Comparison of ENCODE assay signal across 30 mouse cellular contexts in the genomic region with DNA sequence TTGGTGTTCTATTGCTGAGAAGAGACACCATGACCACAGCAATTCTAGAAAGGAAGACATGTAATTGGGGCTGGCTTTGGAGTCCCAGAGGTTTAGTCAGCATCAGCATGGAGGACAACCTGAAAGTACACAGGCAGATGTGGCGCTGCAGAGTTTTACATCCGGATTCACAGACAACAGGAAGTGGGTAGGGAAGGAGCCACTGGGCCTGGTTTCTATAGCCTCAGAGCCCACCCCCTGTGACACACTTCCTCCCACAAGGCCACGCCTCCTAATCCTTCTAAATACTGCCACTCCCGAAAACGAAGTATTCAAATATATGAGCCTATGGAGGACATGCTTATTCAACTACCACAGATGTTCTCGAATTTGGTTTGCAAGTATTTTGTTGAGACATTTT. TPM values are rescaled to one million over a fixed set of nuclear protein-coding genes. Genes with fewer than 3 reads are reported as not detected.
A peak's percentile ranks its signal among the peaks of the same experiment; 100 is the strongest.
DNase-seq lines count a peak whose midpoint lies in the region; ATAC-seq lines count a peak whose summit lies in the region.
"Had no signal": no experiment of that assay in that cellular context is flagged by ENCODE, and none has a peak within 500 bp of the region (broad histone marks: within the 10 kb centered on the region; RNA-seq: fewer than 3 reads in every experiment).

No protein-coding gene starts in this region.

- peak; percentile 32 for DNase-seq in thymus, postnatal 0 days (ENCODE audit: low spot score)
- DNase-seq in thymus, postnatal 14 days = no peak
- no peak for DNase-seq in embryo, embryonic 10.5 days (ENCODE audit: low spot score)
- DNase-seq in hindbrain, embryonic 10.5 days (ENCODE audit: low spot score) = no peak
- DNase-seq: adrenal gland, adult 2 months; adrenal gland, postnatal 14 days; B cell, adult 2 months; cerebellum, adult 11 months; cerebellum, adult 2 months; cerebellum, adult 9-11 months; cerebellum, postnatal 25 days; embryo, embryonic 11 days; gastrocnemius, postnatal 25 days; heart, adult 2 months; heart, postnatal 14 days; heart, postnatal 4 days had no signal

- H3K4me3 ChIP-seq in hindbrain, embryonic 10.5 days = no peak overlapping the region
- no peak overlapping the region for H3K4me3 ChIP-seq in kidney, embryonic 16.5 days (ENCODE audit: low read length)
- H3K4me3 ChIP-seq in kidney, embryonic 15.5 days (replicated peaks) = no peak overlapping the region
- H3K4me3 ChIP-seq: embryonic facial prominence, embryonic 10.5 days; embryonic facial prominence, embryonic 13.5 days; erythroblast, embryonic 14.5 days; forebrain, embryonic 12.5 days; forebrain, embryonic 15.5 days; heart, adult 2 months; heart, embryonic 10.5 days; heart, embryonic 13.5 days; hindbrain, embryonic 12.5 days; hindbrain, embryonic 15.5 days had no signal

- no peaks in the 10 kb centered on the region for H3K27me3 ChIP-seq in hindbrain, embryonic 10.5 days (ENCODE audit: insufficient read depth, poor library complexity, severe bottlenecking)
- no peaks in the 10 kb centered on the region for H3K27me3 ChIP-seq in kidney, embryonic 16.5 days (ENCODE audit: insufficient read depth, low read length)
- no peaks in the 10 kb centered on the region for H3K27me3 ChIP-seq in kidney, embryonic 15.5 days
- H3K27me3 ChIP-seq: embryonic facial prominence, embryonic 13.5 days; forebrain, embryonic 12.5 days; forebrain, embryonic 15.5 days; heart, embryonic 13.5 days; hindbrain, embryonic 12.5 days; hindbrain, embryonic 15.5 days had no signal

- no peak overlapping the region for H3K4me2 ChIP-seq in kidney, embryonic 16.5 days (replicated peaks; ENCODE audit: low read depth, low read length)
- no peak overlapping the region for H3K4me2 ChIP-seq in kidney, embryonic 15.5 days
- H3K4me2 ChIP-seq: embryonic facial prominence, embryonic 13.5 days; forebrain, embryonic 12.5 days; forebrain, embryonic 15.5 days; heart, embryonic 13.5 days; hindbrain, embryonic 12.5 days; hindbrain, embryonic 15.5 days had no signal

- peak; percentile 33 for ATAC-seq in activated CD4-positive, CD25-positive, alpha-beta regulatory T cell, adult 4 months
- peak; percentile 51 for ATAC-seq in megakaryocyte, adult 5-6 weeks (ENCODE audit: poor library complexity, severe bottlenecking)
- ATAC-seq in kidney, embryonic 16.5 days (ENCODE audit: low FRiP score, low TSS enrichment) = no peak
- ATAC-seq in kidney, embryonic 15.5 days (replicated peaks; ENCODE audit: low FRiP score) = no peak
- ATAC-seq: forebrain, embryonic 15.5 days; inflammation-experienced regulatory T-cells, adult 6 months had no signal

- no peaks in the 10 kb centered on the region for H3K4me1 ChIP-seq in hindbrain, embryonic 10.5 days (replicated peaks)
- 0 out of 2 replicates have a peak, but pooled peaks cover 2% of the 10 kb centered on the region for H3K4me1 ChIP-seq in kidney, embryonic 16.5 days (ENCODE audit: insufficient read depth, low read length)
- H3K4me1 ChIP-seq in kidney, embryonic 15.5 days = no peaks in the 10 kb centered on the region
- H3K4me1 ChIP-seq: forebrain, embryonic 12.5 days; heart, embryonic 10.5 days; heart, embryonic 13.5 days; hindbrain, embryonic 12.5 days; hindbrain, embryonic 15.5 days had no signal

- no peaks in the 10 kb centered on the region for H3K9me3 ChIP-seq in hindbrain, embryonic 10.5 days
- H3K9me3 ChIP-seq in kidney, embryonic 16.5 days (ENCODE audit: low read length) = 0 out of 2 replicates have a peak, but pooled peaks cover 4% of the 10 kb centered on the region
- no peaks in the 10 kb centered on the region for H3K9me3 ChIP-seq in kidney, embryonic 15.5 days (replicated peaks)
- H3K9me3 ChIP-seq: embryonic facial prominence, embryonic 10.5 days; embryonic facial prominence, embryonic 13.5 days; forebrain, embryonic 12.5 days; forebrain, embryonic 15.5 days; heart, embryonic 10.5 days; heart, embryonic 13.5 days; hindbrain, embryonic 12.5 days; hindbrain, embryonic 15.5 days had no signal

- H3K9ac ChIP-seq in kidney, embryonic 16.5 days (replicated peaks; ENCODE audit: low read length) = no peak overlapping the region
- no peak overlapping the region for H3K9ac ChIP-seq in kidney, embryonic 15.5 days
- H3K9ac ChIP-seq: embryonic facial prominence, embryonic 13.5 days; forebrain, embryonic 12.5 days; forebrain, embryonic 15.5 days; heart, embryonic 13.5 days; hindbrain, embryonic 12.5 days; hindbrain, embryonic 15.5 days had no signal

- 92% methylated on average over 6 of the region's 6 CpGs for WGBS in hindbrain, embryonic 10.5 days
- 93% methylated on average over 6 of the region's 6 CpGs for WGBS in kidney, embryonic 16.5 days
- whole genome bisulfite sequencing in kidney, embryonic 15.5 days = 93% methylated on average over 6 of the region's 6 CpGs

- H3K27ac ChIP-seq in hindbrain, embryonic 10.5 days = no peak overlapping the region
- H3K27ac ChIP-seq in kidney, embryonic 16.5 days (ENCODE audit: low read length) = no peak overlapping the region
- H3K27ac ChIP-seq in kidney, embryonic 15.5 days = no peak overlapping the region
- H3K27ac ChIP-seq: embryonic facial prominence, embryonic 10.5 days; embryonic facial prominence, embryonic 13.5 days; forebrain, embryonic 12.5 days; forebrain, embryonic 15.5 days; heart, adult 2 months; heart, embryonic 10.5 days; heart, embryonic 13.5 days; hindbrain, embryonic 12.5 days; hindbrain, embryonic 15.5 days had no signal

- H3K36me3 ChIP-seq in hindbrain, embryonic 10.5 days = no peaks in the 10 kb centered on the region
- no peaks in the 10 kb centered on the region for H3K36me3 ChIP-seq in kidney, embryonic 16.5 days (ENCODE audit: insufficient read depth, low read length)
- no peaks in the 10 kb centered on the region for H3K36me3 ChIP-seq in kidney, embryonic 15.5 days
- H3K36me3 ChIP-seq: embryonic facial prominence, embryonic 10.5 days; embryonic facial prominence, embryonic 13.5 days; forebrain, embryonic 12.5 days; forebrain, embryonic 15.5 days; heart, embryonic 10.5 days; heart, embryonic 13.5 days; hindbrain, embryonic 12.5 days; hindbrain, embryonic 15.5 days had no signal

RNA-seq across cellular contexts. Expression of a gene that starts 23.0 kb away (rescaled TPM):
- 25.9 and 26.6 TPM in 2 replicates for polyA plus RNA-seq in thymus, postnatal 0 days (2015; fragmentation: Nextera tagmentation; extraction: Ambion mirVana)
- polyA plus RNA-seq in activated CD4-positive, CD25-positive, alpha-beta regulatory T cell, adult 4 months (2017; shearing (Covaris generic)) = 10 to 100 TPM; 41.5 to 43.7 TPM
- 32.3 and 33.2 TPM in 2 replicates for total RNA-seq in megakaryocyte, adult 5-6 weeks (2015)
- total RNA-seq in megakaryocyte, adult 5-6 weeks (2017) = 30.8 and 31.8 TPM in 2 replicates
- 36.1 and 37.6 TPM in 2 replicates for polyA plus RNA-seq in hindbrain, embryonic 10.5 days (2016; fragmentation: Nextera tagmentation; extraction: Ambion mirVana)
- 37.3 and 39.7 TPM in 2 replicates for polyA plus RNA-seq in kidney, embryonic 16.5 days (2015; fragmentation: Nextera tagmentation; extraction: Ambion mirVana)
- 34.9 and 37.5 TPM in 2 replicates for polyA plus RNA-seq in kidney, embryonic 15.5 days (2015; fragmentation: Nextera tagmentation; extraction: Ambion mirVana)

Comparison
In these comparisons a context has a peak if more than half of its experiments do, and no peak if none do; other contexts are left out.
1. ATAC-seq: peak in activated CD4-positive, CD25-positive, alpha-beta regulatory T cell, adult 4 months (single experiment) and megakaryocyte, adult 5-6 weeks (single experiment); none in kidney, embryonic 16.5 days (single experiment) and kidney, embryonic 15.5 days (single experiment).